28 mouse cellular contexts compared by ENCODE assay signal in the genomic region with DNA sequence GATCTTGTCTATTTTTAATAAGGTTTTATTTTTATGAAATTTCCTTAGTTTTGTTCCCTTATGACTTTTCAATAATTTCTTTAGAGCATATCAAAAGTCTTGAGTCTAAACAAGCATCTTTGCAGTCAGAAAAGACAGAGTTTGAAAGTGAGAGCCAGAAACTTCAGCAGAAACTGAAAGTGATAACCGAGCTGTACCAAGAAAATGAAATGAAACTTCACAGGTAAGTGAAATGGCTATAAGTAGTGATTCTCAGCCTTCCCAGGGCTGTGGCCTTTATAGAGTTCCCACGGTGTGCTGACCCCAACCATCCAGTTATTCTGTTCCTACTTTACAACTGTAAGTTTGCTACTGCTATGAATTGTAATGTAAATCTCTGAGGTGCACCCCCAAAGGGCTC. TPM values are rescaled to one million over a fixed set of nuclear protein-coding genes. Genes with fewer than 3 reads are reported as not detected.
DNase-seq lines count a peak whose midpoint lies in the region; ATAC-seq lines count a peak whose summit lies in the region.
"Had no signal": no experiment of that assay in that cellular context is flagged by ENCODE, and none has a peak within 500 bp of the region (broad histone marks: within the 10 kb centered on the region; RNA-seq: fewer than 3 reads in every experiment).

No protein-coding gene starts in this region.

- 92% methylated on average over 2 of the region's 2 CpGs for WGBS in liver, embryonic 11.5 days

- no peak overlapping the region for H3K9ac ChIP-seq in liver, embryonic 11.5 days (ENCODE audit: low read depth, low read length)
- H3K9ac ChIP-seq: embryonic facial prominence, embryonic 13.5 days; forebrain, embryonic 12.5 days; forebrain, embryonic 15.5 days; heart, embryonic 13.5 days; hindbrain, embryonic 14.5 days; intestine, embryonic 15.5 days had no signal

- H3K4me2 ChIP-seq in liver, embryonic 11.5 days = no peak overlapping the region
- H3K4me2 ChIP-seq: embryonic facial prominence, embryonic 13.5 days; forebrain, embryonic 12.5 days; forebrain, embryonic 15.5 days; heart, embryonic 13.5 days; hindbrain, embryonic 14.5 days; intestine, embryonic 15.5 days had no signal

- H3K36me3 ChIP-seq in splenic B cell, adult 2 months (ENCODE audit: control insufficient read depth, insufficient read depth, low read length, poor library complexity, severe bottlenecking) = peaks cover 16% of the 10 kb centered on the region
- peaks cover 27% of the 10 kb centered on the region for H3K36me3 ChIP-seq in liver, embryonic 11.5 days (ENCODE audit: control insufficient read depth, insufficient read depth, low read length)

- no peaks in the 10 kb centered on the region for H3K4me1 ChIP-seq in liver, embryonic 11.5 days (replicated peaks; ENCODE audit: control insufficient read depth, insufficient read depth, low read length)
- H3K4me1 ChIP-seq: embryonic facial prominence, embryonic 10.5 days; embryonic facial prominence, embryonic 13.5 days; forebrain, embryonic 12.5 days; forebrain, embryonic 15.5 days; heart, embryonic 13.5 days; intestine, embryonic 15.5 days had no signal

- H3K4me3 ChIP-seq in liver, embryonic 11.5 days (ENCODE audit: low read depth, low read length) = no peak overlapping the region
- H3K4me3 ChIP-seq: embryonic facial prominence, embryonic 10.5 days; embryonic facial prominence, embryonic 13.5 days; erythroblast, embryonic 14.5 days; forebrain, embryonic 12.5 days; forebrain, embryonic 15.5 days; heart, embryonic 13.5 days; intestine, embryonic 15.5 days had no signal

- H3K27me3 ChIP-seq in splenic B cell, adult 2 months (ENCODE audit: control insufficient read depth, insufficient read depth, low read length, poor library complexity, severe bottlenecking) = no peaks in the 10 kb centered on the region
- H3K27me3 ChIP-seq in liver, embryonic 11.5 days (replicated peaks; ENCODE audit: control insufficient read depth, insufficient read depth, low read length) = no peaks in the 10 kb centered on the region
- H3K27me3 ChIP-seq: embryonic facial prominence, embryonic 13.5 days; forebrain, embryonic 12.5 days; forebrain, embryonic 15.5 days; heart, embryonic 13.5 days; intestine, embryonic 15.5 days; Patski had no signal

- H3K27ac ChIP-seq in liver, embryonic 11.5 days (ENCODE audit: low read depth, low read length) = no peak overlapping the region
- H3K27ac ChIP-seq: embryonic facial prominence, embryonic 10.5 days; embryonic facial prominence, embryonic 13.5 days; forebrain, embryonic 12.5 days; forebrain, embryonic 15.5 days; heart, embryonic 13.5 days; hindbrain, embryonic 14.5 days; hindbrain, postnatal 0 days; intestine, embryonic 15.5 days had no signal

- DNase-seq in CD4-positive, CD25-positive, alpha-beta regulatory T cell, adult 2 months (ENCODE audit: low read depth, low spot score) = peak; percentile 23
- peak; percentile 37 for DNase-seq in splenic B cell, adult 2 months (ENCODE audit: low read depth, low spot score)
- DNase-seq in urinary bladder, postnatal 36 days (ENCODE audit: low spot score in 2 of 2) = no peak
- no peak for DNase-seq in retina, postnatal 1 day
- DNase-seq in liver, embryonic 11.5 days (ENCODE audit: low spot score) = no peak
- DNase-seq: adrenal gland, adult 2 months; adrenal gland, postnatal 25 days; cerebellum, adult 11-12 months; cerebellum, adult 8-10 months; cerebellum, postnatal 10 days; cerebellum, postnatal 36 days; embryo, embryonic 11 days; gastrocnemius, postnatal 25 days; heart, adult 18-20 months; heart, postnatal 14 days; heart, postnatal 4 days had no signal

- ATAC-seq in activated CD4-positive, CD25-positive, alpha-beta regulatory T cell, adult 4 months = peak; percentile 63
- ATAC-seq in liver, embryonic 11.5 days (replicated peaks; ENCODE audit: low FRiP score) = no peak
- ATAC-seq: forebrain, embryonic 15.5 days; hindbrain, postnatal 0 days; Patski had no signal

- no peaks in the 10 kb centered on the region for H3K9me3 ChIP-seq in liver, embryonic 11.5 days (ENCODE audit: control insufficient read depth, low read length)
- H3K9me3 ChIP-seq: embryonic facial prominence, embryonic 10.5 days; embryonic facial prominence, embryonic 13.5 days; forebrain, embryonic 12.5 days; forebrain, embryonic 15.5 days; G1E; heart, embryonic 13.5 days; intestine, embryonic 15.5 days had no signal

RNA-seq across cellular contexts. Expression of a gene that starts 56.7 kb away (rescaled TPM):
- polyA plus RNA-seq in activated CD4-positive, CD25-positive, alpha-beta regulatory T cell, adult 4 months (2017; shearing (Covaris generic)) = 10 to 100 TPM; 11.2 to 18.4 TPM
- 13.3 and 15.1 TPM in 2 replicates for polyA plus RNA-seq in liver, embryonic 11.5 days (2014; fragmentation: Nextera tagmentation; extraction: Ambion mirVana)

Comparison
In these comparisons a context has a peak if more than half of its experiments do, and no peak if none do; other contexts are left out.
1. DNase-seq: peak in CD4-positive, CD25-positive, alpha-beta regulatory T cell, adult 2 months (single experiment) and splenic B cell, adult 2 months (single experiment); none in urinary bladder, postnatal 36 days (0 of 2), retina, postnatal 1 day (single experiment) and liver, embryonic 11.5 days (single experiment).